Mouse (Mus musculus) 416B (cell line): Measurements from ENCODE around the gene Pald1.

Experiments
- DNase-seq: peaks from one replicate; pipeline ENCODE4 v3.0.0; 2011; ENCODE audit warnings: low read depth

Gene Pald1

DNA sequence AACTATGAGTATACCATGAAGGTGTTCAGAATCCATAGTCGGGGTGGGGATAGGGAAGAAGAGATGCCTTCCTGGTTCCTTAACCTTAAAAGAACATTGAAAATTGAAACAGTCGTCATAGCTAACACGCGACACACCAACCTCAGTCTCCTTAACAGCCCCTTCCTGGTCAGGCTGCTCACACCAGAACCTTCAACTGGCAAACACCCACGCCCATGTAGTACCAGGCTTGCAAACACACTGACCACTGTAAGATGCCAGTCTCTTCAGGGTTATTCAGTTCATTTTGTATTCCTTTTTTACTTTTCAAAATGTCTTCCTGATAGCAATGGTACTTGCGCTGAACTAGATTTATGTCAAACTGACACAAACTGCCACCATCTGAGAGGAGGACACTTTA, 106.3 kb downstream of the Pald1 start:
- DNase-seq, result no peak

GRCm38 (mm10) chr10:61275669-61276110, 107.6 kb downstream of the Pald1 start:
- DNase-seq, result peak; percentile 99

DNA sequence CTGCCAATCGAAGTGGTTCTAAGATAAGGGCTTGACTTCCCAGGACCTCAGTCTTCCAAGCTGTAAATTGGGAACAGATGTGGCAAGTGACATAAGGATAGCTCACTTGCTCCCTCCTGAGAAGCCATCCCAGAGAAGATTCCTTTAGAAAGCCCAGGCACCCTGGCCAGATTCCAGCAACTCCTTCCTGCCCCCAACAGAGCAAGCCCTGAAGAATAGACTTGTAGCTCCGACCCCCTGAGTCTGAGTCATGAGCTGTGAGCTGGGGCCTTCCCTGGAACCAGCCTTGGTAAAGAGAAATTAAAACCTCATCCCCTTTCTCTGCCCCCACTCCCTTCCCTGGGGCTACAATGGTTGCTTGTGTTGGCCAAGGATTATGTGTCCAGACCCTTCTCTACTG, 108.8 kb downstream of the Pald1 start:
- DNase-seq, result peak; percentile 22

- DNase-seq, result no peak
Measured at GRCm38 (mm10) chr10:61273844-61274215, 109.5 kb downstream of the Pald1 start.

GRCm38 (mm10) chr10:61273081-61273843, 110.1 kb downstream of the Pald1 start, which contains the start of gene Adamts14:
Adamts14 (minus strand) TSS chr10:61273438.
- no peak for DNase-seq

DNA sequence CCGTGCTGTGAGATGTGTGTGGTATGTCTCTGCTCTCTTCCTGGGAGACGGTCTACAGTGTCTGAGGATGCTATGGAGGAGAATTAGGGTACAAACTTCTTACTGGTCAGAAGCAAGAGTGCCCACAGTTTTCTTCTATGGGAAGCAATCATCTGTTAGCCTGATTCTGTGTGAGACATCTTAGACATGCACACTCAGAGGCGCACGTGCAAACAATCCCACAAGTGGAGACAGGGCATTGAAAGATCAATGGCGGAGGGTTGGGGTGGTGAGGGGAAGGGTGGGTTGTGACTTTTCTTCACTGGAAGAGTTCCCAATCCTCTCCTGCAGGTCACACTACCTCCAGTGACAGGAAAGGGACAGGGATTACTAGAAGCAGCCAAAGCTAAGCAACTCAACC, 110.7 kb downstream of the Pald1 start:
- no peak for DNase-seq

- DNase-seq, result no peak
Measured at GRCm38 (mm10) chr10:61272089-61272626, 111.2 kb downstream of the Pald1 start.
